Mouse (Mus musculus): ENCODE data around the gene Slc5a3.

Gene Slc5a3

DNA sequence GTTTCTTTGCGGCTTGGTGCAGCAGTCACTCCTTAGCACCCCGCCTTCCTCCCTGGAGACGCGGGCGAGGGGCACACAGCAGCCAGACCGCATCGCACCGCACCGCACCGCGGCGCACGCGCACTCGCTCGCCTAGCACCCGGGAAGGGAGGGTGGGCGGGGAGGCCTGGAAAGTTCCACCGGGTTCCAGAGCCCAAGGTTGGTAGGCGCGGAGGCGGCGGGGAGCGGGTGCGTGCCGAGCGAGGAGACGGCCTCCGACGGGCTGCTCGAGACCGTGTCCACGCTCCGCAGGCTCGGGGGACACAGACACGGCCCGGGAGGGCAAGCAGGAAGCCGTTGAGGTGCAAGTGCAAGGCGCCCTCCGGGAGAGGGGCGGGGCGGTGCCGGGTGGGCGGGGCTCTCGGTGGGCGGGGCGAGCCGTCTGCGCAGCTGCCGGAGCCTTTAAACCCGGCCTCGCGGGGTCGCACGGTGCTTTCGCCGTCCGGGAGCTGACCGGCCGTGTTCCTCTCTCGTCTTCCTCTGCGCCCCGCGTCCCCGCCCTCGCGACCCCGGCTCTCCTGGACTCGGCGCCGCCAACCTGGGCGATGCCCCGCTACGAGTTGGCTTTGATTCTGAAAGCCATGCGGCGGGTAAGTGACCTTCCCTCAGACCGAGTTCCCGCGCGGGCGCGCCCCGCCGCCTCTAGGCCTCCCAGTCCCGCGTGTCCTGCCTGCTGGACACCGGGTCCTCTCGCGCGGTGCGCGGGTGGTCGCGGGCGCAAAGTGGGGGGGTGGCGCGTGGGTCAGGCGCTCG, at the start of gene Slc5a3, which contains the start of the genes Mrps6 and Gm49711:
TSS of gene Slc5a3 (plus strand) at position 471 of the 792 bp plus-strand sequence.
TSS of gene Mrps6 (plus strand) at position 419 of the 792 bp plus-strand sequence.
TSS of gene Gm49711 (plus strand) at position 465 of the 792 bp plus-strand sequence.
- DNase-seq (ENCODE audit: low spot score), result peak; percentile 81

- no peak for DNase-seq (ENCODE audit: low spot score)
Observed at GRCm38 (mm10) chr16:92009586-92009985, 48.5 kb upstream of the Slc5a3 start.

- no peak for DNase-seq (ENCODE audit: low spot score)
Observed at GRCm38 (mm10) chr16:92016792-92017191, 41.3 kb upstream of the Slc5a3 start.

DNA sequence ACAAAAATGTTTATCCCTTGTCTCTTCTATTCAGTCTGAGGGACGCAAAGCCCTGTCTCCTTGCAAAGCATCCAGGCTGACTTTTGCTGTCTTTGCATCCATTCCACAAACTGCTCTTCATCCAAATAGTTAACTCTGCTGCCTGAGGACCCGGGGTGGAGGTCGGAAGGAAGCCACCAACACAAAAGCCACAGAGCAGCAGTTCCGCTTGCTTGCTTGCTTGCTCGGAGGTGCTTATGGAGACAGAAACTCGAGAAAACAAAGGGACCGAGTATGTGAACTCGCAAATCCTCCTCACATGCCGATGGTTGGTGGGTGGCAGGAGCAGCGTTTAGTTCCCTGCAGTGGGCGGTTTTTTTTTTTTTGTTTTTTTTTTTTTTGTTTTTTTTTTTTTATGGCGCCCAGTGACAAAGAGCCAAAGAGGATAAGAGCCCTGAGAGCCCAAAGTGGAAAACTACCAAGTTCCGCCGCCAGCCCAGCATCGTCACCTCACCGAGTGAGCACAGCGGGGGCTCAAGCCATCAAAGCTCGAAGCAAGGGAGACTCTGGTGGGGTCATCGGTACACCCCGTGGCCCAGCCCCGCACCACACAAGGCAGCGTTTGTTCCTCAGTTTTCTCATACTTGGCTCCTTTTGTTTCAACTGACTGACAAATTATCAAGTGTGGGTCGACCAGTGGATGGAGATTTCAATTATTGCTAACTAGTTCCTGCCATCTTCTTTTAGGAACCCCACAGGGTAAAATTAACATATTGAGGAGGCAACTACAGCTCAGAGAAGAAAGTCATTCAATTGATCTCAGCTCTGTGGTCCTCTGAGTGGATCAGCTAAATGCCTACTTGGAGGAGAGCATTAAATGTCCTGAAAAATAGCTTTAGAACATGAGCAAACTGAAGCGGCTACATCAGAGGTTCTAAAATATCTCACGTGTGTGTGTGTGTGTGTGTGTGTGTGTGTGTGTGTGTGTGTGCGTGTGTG, 38.7 kb upstream of the Slc5a3 start:
- DNase-seq (ENCODE audit: low spot score), result peak; percentile 54

- DNase-seq (ENCODE audit: low spot score), result no peak
Observed at GRCm38 (mm10) chr16:92021656-92022400, 36.3 kb upstream of the Slc5a3 start.

DNA sequence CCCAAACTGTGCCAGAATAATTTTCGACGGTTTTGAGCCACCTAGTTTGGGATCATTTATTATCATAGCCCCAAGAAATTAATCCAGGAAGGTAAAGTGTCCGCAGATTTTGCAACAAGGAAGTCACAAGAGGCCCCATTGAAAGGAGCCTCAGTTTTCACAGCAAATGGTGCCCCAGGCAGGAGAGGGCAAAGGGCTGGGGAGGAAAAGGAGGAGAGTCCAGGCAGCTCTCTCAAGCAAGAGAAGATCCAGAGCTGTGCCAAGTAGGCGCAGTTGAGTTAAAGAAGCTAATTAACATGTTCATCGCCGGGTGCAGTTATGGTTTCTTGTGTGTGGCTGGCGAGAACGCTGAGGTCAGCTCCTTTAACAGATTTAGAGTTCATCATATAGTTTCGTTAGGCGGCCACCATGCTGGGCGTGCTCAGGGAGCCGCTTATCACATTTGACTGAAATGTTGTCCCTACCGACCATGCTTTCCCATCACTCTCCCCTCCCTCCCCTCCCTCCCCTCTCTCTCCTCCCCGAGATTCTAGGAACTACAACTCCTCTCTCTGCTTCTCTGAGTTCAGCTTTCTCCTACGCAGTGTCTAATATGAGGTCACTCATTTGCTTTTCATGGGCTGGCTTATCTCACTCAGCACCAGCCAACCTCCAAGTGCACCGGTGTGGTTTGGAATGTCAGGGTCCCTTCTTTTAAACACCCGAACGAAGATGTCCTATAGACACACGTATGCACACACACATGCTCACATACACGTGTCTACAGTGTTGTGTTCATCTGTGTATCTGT, 35.4 kb upstream of the Slc5a3 start:
- no peak for DNase-seq (ENCODE audit: low spot score)

GRCm38 (mm10) chr16:92033286-92033685, 24.8 kb upstream of the Slc5a3 start:
- no peak for DNase-seq (ENCODE audit: low spot score)

DNA sequence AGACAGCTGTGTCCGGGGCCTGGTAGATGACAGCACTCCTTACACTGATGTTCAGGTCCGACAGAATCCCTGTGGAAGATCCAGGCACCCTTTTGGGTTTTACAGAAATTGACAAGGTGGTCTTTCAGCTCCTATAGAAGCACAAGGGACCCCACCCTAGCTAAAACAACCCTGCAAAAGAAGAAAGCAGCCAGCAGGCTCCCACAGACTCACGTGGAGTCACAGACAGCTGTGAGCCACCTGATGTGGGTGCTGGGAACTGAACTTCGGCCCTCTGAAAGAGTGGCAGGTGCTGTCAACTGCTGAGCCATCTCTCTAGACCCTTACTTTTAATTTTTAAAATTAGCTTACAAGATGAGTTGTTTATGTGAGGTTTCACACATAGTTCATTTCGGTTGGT, 23.4 kb upstream of the Slc5a3 start:
- no peak for DNase-seq (ENCODE audit: low spot score)

GRCm38 (mm10) chr16:92036701-92037100, 21.4 kb upstream of the Slc5a3 start:
- no peak for DNase-seq (ENCODE audit: low spot score)

DNA sequence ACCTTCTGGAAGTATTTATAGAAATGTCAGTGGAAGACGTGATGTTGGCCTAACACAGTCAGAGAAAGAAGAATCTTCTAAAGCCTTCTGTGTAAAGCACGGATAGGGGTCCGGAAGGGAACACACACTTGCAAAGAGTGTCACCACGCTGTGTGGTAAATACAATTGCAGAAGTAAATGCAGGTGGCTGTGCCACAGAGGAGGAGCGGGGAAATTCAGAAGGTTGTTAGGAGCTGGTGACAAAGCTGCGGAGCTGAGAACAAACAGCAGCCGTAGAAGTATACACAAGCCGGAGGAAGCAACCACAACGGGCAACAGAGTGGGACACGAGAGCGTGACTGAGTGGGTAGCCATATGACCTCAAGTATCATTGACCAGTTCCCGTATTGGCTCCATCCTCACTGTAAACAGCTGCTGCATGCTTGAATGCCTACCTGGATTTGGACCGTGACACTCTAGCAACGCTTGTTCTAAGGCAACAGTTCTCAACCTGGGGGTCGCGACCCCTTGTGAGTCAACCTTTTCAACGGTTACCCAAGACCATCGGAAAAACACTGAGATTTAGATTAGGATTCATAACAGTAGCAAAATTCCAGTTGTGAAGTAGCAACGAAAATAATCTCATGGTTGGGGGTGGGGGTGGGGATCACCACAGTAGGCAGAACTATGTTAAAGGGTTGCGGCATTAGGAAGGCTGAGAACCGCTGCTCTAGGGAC, 20.1 kb upstream of the Slc5a3 start:
- DNase-seq (ENCODE audit: low spot score), result peak; percentile 13

DNA sequence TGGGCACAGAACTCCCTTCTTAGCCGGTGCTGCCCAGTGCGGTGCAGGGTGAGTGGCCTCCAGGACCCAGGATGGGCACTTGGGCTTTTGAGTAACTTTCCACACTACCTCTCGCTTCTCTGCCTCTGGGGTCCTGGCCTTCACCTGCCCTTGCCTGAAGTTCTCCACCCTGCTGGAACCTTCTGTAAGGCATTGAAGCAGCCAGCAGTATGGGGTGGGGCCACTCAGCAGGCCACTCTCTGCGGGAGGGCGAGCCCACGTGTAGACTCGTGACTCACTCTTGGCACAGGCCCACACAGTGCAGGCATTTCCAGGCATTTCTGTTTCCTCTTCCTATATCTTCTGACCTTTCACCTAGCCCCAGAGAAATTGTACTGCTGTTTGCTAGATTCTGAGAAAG, 18.7 kb upstream of the Slc5a3 start:
- no peak for DNase-seq (ENCODE audit: low spot score)

- no peak for DNase-seq (ENCODE audit: low spot score)
Observed at GRCm38 (mm10) chr16:92039966-92040365, 18.2 kb upstream of the Slc5a3 start.

DNA sequence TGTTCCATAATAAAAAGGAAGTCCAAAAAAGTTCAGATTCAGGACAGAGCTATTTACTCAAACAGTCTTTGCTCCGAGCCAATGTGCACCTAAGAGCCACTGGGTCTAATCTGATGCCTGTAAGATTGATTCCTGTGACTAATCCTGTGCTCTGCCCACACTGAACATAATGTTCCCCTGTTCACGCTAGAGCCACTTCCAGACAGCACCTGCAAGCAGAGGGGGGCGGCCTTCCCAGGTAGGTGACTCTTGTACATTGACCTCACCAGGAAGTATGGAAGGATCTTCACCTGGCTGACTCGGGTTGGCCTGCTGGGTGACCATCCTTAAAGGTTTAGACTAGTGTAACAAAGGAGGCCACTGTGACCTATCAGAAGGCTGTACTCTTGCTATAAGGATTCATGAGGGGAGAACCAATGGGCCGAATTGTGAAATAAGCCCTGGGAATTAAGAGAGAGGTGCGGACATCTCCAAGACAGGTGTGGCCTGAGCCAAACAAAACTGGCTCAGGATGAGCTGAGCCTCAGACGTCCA, 6.3 kb upstream of the Slc5a3 start:
- no peak for DNase-seq (ENCODE audit: low spot score)

DNA sequence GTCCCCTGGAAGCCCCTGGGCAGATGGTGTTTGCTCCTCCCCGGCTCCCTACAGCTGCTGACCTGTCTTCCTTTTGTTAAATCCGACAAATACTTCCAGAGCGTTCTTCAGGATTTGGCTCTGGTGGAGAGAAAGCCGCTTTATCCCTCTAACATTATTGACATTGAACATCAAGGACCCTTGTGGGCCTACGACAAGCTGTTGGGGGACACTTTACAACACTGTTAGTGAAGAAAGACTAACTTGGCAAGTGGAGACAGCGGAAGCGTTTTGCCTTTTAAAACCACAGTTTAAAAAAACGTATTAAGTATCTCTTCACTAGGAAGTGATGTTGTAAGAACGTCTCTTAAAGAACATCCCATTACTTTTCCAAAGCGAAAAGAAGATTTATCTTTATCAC, 5.6 kb upstream of the Slc5a3 start:
- no peak for DNase-seq (ENCODE audit: low spot score)

GRCm38 (mm10) chr16:92056711-92057110, 1.4 kb upstream of the Slc5a3 start:
- no peak for DNase-seq (ENCODE audit: low spot score)

DNA sequence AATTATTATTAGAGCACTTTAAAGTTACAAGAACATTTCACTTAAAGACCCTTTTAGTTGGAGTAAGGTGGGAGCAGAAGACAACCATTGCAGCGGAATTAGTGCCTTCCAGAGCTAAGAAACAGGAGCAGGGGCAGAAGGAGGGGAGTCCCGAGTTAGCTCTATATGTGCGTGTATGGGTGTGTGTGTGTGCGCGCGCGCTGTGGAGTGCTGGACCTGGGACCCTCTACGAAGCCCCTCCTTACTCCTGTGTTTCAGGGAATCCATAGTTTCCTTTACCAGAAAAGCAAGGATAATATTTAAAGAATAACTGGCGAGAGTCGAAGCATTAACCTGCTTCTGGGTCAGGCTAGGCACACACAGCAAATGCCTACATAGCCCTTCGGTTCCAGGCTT, 668 bp upstream of the Slc5a3 start:
- no peak for DNase-seq (ENCODE audit: low spot score)

GRCm38 (mm10) chr16:92058644-92059620, 810 bp downstream of the Slc5a3 start:
- peak; percentile 38 for DNase-seq (ENCODE audit: low spot score)

GRCm38 (mm10) chr16:92060213-92060612, 2.1 kb downstream of the Slc5a3 start:
- DNase-seq (ENCODE audit: low spot score), result no peak

- no peak for DNase-seq (ENCODE audit: low spot score)
Observed at GRCm38 (mm10) chr16:92061586-92061985, 3.5 kb downstream of the Slc5a3 start.
